Mouse (Mus musculus) gastrocnemius, adult 8-10 months (tissue): Measurements from ENCODE around the gene Als2cr12. TPM values are rescaled to one million over a fixed set of nuclear protein-coding genes. Genes with fewer than 3 reads are reported as not detected.
"Not testable (repeated sequence)": the region's sequence is repeated elsewhere in the genome, so short reads cannot be mapped to it uniquely, and the experiment has no call there.

Experiments
- DNase-seq, 2 experiments: peaks; one replicate each; pipeline ENCODE4 v3.0.0; 2022; ENCODE audit warnings: low spot score in 2 of 2
- total RNA-seq, 4 experiments: library from RNA; stranded (reverse); gene quantifications; 2 replicates each; pipeline ENCODE4 v1.2.4; 2022

Als2cr12 gene
- total RNA-seq, 4 experiments from 2014 or later, result not detected

DNA sequence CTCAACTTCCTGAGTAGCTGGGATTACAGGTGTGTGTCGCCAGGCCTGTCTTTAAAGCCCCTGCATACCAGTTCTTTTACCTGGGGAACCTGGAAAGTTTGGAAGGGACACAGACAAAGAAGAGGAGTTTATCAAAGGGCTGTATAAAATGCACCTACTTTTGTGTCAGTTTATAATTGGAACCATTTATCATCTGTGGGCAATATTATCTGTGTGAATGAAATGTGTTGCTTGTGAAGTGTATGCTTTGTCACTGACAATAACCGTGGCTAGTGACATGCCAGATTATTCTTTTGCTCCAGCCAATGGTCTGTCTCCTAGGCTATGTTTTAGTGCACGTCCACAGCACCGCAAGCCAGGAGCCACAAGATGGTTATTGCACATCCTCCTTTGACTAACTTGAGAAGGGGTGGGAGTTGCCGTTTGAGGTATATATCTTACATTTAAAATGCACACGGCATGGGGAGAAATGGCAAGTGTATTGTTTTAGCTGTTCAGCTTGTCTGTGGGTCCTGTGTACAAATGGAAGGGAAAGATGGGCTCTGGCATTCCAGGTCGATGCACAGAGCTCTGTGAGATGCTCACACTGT lies 23.7 kb upstream of the Als2cr12 start:
- DNase-seq, result no peak

DNA sequence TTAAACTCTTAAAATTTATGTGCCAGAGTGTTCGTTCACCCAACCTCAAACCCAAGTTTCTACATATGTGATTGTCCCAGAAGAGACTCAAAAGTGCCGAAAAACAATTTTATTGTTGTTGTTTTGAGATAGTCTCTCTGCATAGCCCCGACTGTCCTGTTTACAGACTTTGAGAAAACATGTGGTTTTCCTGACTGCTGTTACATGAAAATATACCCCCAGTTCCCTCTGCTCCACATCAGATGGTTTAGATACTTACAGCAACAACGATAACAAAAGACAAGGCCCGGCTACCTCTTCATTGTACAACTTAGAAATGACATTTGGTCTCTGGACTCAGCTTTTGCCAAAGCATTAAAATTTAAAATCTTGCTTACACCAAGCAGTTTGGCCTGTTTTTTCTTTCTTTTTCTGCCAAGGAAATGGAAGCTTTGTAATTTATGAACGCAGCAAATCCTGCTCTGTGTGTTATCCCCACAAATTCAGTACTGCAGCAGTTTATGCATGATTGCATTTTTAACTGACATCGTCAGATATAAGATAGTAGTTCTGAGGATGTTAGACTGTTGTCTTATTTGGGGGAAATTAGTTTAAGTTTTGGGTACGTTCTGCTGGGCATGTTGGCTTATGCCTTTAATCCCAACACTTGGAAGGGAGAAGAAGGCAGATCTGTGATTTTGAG lies 21.9 kb upstream of the Als2cr12 start:
- DNase-seq, result no peak

DNA sequence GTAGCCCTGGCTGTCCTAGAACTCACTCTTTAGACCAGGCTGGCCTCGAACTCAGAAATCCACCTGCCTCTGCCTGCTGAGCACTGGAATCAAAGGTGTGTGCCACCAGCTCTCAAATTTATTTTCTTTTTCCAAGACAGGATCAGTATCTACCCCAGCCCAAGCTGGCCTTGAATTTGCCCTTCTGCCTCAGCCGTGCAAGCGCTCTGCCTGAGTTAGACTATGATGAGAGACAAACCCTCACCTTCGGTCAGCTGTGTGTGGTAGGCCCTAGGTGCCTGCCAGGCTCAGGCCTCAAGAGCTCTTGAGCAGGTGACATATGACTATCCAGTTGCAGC lies 21.1 kb upstream of the Als2cr12 start:
- no peak for DNase-seq

DNA sequence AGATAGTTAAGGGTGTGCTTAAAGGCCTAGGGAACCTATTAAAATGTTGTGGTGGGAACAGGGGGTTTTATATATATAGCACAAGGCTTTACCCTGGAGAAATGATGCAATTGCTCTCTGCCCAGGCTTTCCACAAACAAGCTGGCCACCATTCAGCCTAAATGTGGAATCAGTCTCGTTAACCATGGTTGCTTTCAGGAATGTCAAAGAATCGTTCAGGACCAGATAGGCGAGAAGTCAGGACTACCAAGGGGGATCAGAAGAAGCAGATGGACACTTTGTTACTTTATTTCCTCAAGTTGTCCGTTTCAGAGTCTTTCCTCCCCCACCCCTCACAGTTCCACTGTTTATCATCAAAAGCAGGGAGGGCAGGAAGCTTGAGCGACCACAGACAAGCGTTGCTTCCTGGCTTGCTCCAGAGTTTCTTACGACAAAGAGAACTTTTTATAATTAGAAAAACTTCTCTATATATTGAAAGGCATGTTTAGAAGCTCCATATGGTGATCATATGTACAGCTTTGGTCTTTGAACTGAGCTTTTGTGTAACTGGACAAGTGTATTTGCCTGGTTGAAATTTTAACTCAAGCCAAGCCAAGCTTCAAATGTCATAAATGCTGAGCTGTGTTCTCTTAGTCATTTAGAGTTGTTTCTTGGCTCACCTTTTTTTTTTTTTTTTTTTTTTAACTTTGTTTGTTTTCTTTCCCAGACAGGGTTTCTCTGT lies 20.5 kb upstream of the Als2cr12 start:
- DNase-seq, result no peak

DNA sequence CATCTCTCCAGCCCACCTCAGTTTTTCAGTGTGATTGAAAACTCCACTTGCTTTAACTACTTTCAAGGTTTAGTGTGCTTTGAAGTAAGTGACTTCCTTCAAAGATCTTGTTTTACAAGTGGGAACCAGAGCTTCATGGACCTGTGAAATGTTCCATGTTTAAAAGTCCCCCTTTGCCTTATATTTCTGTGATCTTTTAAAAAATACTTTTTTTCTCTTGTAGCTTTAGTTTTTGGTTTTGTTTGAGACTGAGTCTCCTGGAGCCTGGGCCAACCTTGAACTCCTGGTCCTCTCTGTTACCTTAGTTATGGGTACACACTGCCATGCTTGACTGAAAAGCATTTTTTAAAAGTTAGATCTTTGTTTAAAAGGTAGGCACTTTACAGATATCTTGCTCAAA lies 19.7 kb upstream of the Als2cr12 start:
- DNase-seq, result no peak

DNA sequence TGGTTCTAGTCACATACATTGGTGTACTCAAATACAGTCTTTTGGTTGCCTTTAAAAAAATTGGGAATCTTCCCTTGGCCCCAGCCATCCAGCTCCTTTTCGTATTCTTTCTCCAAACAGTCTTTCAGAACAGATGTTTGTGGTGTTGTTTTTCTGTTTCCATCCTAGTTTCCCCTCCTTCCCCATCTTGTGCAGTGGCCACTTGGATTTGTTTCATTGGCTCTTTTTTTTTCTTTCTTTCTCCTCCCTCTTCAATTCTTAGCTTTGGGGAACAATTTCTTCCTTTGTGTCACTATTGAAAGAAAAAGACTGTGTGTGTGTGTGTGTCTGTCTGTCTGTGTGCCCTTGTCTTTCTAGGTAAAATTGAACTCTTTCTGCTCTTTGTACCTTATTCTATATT lies 18.6 kb upstream of the Als2cr12 start:
- DNase-seq, result no peak

DNA sequence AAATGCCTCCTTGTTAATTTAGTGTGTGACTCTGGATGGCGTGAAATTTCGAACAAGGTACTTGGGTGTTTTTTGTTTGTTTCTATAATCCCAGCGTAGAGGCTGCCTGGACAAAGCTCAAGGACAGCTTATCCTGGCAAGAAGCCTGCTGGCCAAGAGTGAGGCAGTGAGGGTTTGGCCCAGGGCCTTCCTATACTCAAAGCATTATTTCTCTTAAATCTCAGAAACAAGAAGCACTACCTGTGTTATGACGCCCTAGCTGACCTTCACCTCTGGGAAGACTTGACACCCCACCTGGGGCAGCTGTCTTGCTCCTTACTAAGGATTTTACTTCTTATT lies 18.1 kb upstream of the Als2cr12 start:
- peak; percentile 56 to 60 for DNase-seq

DNA sequence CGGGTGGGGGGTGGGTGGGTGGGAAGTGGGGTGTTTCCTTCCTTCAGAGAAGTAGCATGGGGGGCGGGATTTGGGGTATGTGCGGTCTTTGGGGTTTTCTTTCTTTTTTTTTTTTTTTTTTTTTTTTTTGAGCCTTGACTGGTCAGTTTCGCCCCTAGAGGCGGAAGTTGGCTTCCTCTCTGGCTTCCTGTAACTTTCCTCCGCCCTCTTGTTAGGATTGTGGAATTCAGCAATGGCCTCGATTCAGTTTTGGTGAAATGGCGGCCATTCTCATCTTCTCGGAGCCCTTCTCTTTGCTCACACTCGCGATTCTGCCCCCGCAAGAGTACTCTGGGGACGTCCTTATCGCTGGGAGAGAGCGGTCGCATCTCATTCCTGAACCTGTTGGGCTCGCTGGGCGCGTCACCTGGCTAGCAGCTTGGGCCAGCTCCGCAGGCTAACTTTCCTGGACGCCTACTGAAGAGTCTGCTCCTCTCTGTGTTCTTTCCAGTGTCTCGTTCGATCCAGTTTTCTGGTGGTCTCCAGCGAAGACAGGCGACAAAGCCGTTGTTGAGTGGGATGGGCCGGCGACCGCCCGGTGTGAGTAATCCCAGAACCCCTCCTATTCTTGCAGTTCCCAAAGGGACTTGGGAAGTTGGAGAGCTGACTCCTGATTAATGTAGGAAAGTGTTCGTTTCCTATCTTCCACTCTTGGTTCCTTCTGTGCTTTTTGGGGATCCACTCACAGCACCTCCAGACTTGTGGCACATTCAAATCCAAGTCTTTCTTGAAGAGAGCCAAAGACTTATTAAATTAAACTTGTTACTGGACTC lies 17.5 kb upstream of the Als2cr12 start:
- DNase-seq, result peak; percentile 47 to 54

DNA sequence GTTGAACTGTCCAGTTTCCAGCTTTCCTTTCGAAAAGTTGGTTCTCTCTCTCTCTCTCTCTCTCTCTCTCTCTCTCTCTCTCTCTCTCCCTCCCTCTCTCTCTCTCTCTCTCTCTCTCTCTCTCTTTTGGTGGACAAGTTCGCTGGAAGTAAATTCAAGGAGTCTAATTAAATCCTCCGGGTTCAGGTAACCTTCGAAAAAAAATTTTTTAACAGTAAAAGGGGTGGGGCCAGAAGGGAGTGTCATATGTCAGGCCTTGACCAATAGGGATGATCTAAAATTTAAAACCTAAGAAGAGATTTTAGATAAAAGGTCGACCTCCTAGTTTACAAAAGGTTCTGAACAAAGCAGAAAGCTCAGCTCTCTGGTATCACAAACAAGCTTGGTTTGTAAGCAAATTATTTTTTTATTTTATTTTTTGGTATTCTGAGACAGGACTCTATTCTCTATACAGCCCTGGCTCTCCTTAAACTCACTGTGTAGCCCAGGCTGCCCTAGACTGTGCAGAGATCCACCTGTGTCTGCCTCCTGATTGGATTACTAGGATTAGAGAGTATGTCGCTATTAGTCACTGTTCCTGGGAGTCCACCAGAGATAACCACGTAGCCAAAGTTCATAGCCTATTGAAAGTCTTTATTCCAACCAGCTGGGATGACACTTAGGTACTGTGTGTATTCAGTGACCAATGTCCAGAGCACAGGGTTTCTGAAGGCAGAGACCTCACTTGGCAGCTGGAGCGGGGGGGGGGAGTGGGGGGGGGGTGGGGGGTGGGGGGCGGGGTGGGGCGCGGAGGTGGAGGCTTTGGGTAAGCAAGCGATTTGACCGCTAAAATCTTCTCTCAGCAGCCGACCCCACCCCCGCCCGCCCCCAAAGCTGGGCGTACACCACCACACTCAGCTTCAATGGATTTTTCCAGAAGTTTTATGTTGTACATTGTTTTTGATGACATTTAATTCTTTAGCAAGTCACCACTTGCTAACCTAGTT lies 16.6 kb upstream of the Als2cr12 start:
- no peak for DNase-seq

DNA sequence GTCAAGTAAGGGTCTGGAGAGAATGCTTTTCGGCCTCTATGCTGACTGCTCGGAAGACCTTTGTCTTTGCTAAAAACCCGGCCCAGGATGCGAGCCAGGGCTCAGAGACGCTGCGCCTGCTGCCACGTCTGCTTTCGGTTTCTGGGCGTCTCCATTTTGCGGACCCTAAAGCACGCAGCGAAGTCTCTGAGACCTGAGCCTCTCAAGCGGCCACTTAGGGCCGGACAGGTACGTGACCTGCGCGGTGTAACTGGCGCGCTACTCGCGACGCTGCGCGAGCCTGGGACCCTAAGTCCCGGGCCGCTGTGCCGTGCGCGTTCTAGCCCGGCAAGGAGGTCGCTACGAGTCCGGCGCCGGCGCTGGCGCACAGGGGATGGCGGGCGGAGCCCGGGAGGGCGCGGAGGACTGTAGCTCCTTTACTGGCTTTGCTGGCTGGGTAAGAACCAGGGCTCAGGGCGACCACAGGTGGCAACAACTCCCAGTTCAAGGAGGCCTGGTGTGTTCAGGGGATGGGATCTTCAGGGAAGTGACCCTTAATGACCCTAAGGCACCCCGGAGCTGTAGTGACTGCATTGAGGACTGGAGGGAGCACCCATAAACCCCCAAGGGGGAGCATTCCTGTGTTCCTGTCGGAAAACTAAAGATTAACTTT lies 15.7 kb upstream of the Als2cr12 start, which contains the start of gene Cflar:
TSS of gene Cflar (plus strand) at position 144 of the 652 bp plus-strand sequence.
- DNase-seq, result peak; percentile 43 to 72

DNA sequence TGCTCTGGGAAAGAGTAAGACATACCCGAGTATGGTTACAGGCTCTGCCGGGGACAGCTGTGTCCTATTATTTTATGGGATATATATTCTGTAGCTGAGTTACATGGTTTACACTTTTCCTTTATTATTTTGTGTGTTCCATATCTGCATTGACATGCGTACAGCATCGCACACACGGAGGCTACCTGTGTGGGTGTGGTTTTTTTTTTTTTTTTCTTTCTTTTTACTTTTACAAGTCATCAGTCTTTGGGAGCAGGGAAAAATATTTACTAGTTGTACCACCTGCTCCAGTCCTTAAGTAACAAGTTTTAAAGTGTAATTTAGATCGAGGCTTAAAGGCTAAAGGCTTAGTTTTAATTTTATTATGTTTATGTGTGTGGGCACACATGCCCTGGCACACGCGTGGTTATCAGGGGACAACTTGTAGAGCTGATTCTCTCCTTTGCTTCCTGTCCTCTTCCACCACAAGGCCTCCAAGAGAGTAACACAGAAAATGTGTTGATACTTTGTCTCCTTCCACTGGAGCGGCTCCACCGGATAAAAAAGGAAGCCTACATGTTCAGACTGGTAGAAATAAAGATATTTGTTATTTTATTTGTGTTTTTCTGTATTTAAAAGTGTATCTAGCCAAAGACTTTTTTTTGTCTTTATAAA lies 15.0 kb upstream of the Als2cr12 start:
- no peak for DNase-seq

DNA sequence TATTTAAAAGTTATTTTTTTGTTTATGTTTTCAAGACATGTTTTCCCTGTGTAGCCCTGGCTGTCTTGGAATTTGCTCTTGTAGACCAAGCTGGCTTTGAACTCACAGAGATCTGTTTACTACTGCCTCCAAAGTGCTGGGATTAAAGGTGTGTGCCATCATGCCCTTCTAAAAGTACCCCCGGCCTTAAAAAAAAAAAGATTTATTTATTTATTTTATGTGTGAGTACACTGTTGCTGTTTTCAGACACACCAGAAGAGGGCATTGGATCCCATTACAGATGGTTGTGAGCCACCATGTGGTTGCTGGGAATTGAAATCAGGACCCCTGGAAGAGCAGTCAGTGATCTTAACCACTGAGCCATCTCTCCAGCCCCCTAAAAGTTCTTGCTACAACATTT lies 14.3 kb upstream of the Als2cr12 start:
- DNase-seq, result not testable (repeated sequence)

DNA sequence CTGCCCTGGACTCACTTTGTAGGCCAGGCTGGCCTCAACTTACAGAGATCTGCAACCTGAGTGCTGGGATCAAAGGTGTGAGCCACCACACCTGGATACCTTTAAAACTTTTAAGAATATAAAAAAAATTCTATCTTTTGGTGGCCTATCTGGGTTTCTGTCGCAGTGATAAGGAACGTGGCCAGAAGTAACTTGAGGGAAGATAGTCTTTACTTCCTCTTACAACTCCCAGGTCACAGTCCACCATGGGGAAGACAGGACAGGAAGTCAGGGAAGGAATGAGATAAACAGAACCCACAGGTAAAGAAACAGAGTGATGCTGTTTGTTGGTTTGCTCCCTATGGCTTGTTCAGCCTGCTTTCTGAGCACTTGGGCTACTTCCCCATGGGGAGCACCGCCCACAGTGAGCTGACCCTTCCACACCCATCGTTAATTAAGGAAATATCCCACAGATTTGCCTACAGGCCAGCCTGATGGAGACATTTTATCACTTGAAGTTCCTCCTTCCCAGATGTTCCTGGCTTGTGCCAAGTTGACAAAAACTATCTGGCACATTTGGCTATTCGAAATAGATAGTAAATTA lies 4.9 kb upstream of the Als2cr12 start:
- DNase-seq, result not testable (repeated sequence)

DNA sequence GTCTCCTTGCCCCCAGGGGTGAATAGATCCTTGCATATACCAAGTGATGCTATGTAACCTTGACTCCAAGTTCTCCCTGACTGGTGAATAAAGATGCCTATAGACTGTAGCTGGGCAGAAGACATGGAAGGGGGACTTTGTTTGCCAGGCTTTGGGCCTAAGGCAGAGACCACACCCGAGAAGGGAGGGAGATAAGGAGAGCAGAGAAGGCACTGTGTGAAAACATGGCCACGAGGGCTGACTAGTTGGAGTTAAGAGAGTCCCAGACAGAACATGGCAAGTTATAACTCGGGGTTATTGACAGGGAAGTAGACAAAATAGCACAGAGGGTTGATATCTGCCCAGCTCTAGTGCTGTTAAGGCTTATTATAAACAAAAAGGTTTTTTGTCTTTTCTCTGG lies 4.2 kb upstream of the Als2cr12 start:
- no peak for DNase-seq

DNA sequence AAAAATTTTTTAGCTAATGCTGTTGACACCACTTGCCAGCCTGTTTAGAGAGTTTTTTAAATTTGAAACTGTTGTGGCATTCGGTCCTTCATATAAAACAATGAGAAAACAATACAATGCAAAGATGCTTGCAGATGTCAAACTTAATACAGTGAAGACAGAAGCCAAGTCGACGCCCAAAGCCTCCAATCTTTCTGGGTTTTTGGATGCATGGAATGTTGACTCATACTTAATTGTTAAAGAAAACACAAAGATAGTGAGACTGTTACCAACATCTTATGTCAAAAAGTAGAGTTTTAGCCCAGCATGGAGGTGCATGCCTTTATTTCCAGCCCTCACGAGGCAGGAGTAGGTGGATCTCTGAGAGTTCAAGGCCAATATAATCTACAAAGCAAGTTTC lies 3.0 kb upstream of the Als2cr12 start:
- no peak for DNase-seq

DNA sequence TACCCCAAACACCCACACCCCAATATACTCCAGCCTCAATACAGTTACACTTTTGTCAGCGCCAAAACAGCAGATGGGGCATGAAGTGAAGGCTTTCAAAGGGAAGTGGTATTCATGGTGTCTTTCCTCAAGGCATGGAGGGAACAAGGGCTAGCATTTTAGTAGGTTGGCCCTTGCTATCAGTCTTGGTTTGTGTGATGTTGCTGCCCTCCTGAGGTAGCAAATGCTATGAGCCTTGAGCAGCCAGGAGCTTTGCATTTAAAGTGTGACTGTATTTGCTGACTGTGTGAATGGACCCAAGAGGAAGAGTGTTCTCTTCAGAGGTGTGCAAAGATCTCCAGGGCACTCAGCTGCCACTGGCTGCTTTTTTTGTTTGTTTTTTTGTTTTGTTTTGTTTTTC lies 1.8 kb upstream of the Als2cr12 start:
- not testable (repeated sequence) for DNase-seq

DNA sequence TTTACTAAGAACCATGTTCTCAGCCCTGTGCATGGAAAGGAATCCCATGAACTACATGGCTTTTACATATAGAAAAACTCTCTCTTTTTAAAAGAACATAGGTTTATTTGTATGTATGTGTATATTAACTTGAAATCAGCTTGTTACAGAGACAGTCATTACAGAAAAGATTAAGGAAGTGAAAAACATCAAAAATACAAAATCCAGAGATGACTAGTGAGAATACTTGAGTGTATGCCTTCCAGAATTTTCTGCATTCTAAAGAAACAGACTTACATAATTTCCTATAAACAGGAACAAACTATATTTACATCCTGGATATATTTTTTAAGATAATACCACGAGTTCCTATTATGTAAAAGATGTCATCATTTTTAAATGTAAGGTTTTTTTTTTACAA lies 2.1 kb downstream of the Als2cr12 start:
- DNase-seq, result no peak

DNA sequence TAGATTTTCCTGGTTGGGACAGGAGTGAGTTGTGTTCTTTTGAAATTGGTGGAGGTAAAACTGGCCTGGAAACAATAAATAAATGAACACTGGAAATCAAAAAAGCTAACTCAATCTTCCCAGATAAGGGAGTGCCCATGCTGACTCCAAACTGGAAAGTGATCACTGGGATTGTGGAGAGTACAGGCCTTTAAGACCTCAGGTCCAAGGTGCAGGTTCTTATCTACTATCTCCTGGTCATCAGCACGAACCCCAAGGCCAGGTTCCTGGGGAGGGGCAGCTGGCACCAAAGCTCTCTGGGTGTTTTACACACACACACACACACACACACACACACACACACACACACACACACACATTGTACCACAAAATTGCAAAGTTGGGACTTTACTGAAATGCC lies 4.1 kb downstream of the Als2cr12 start:
- not testable (repeated sequence) for DNase-seq

DNA sequence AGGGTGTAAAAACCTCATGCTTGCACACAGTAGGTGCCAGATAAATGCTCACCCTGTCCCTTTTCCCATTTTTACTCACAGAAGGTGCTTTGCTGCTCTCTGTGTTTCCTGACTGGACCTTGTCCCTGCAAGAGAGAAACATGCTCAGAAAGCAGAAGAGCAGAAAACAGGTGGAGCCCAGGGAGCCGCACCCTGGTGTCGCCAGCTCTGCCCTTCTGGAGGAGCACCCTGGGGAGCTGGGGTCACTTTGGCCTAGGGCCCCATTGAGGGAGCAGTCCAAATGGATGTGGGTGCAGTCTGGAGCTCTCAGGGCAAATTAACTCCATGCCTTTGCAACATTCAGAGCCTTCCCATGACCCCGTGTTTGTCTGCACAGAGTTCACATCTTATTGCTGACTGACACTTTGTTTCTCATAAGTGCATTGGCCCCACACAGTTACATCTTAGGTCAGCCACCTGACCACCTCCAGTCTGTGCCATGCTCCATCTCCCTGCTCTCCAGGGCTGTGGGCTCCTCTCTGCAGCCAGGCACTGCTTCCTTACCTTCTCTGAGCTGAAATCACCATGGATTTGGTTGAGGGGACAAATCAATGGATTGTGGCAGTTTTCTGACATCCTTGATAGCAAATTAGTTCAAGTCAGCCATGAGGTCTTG lies 4.8 kb downstream of the Als2cr12 start:
- not testable (repeated sequence) for DNase-seq
